In genomic region chr2:32566536-32567063, GRCm38 (mm10) we compare ENCODE assay signal across 10 mouse cellular contexts. TPM values are rescaled to one million over a fixed set of nuclear protein-coding genes. Genes with fewer than 3 reads are reported as not detected.
DNase-seq lines count a peak whose midpoint lies in the region; ATAC-seq and TF ChIP-seq lines count a peak whose summit lies in the region.
"Had no signal": no experiment of that assay in that cellular context is flagged by ENCODE, and none has a peak within 500 bp of the region (broad histone marks: within the 10 kb centered on the region; RNA-seq: fewer than 3 reads in every experiment).

No protein-coding gene starts in this region.

- 48% methylated on average over 4 of the region's 4 CpGs for WGBS in kidney, embryonic 14.5 days
- 41% methylated on average over 4 of the region's 4 CpGs for WGBS in stomach, postnatal 0 days

- H3K9me3 ChIP-seq in kidney, embryonic 14.5 days (ENCODE audit: control insufficient read depth, low read length), result no peaks in the 10 kb centered on the region
- H3K9me3 ChIP-seq in G1E (replicated peaks), result no peaks in the 10 kb centered on the region
- H3K9me3 ChIP-seq in stomach, postnatal 0 days (ENCODE audit: control insufficient read depth, low read length), result no peaks in the 10 kb centered on the region
- H3K9me3 ChIP-seq: embryonic facial prominence, embryonic 13.5 days had no signal

- H3K4me2 ChIP-seq in kidney, embryonic 14.5 days (replicated peaks; ENCODE audit: low read depth, low read length), result no peak overlapping the region
- no peak overlapping the region for H3K4me2 ChIP-seq in stomach, postnatal 0 days (replicated peaks; ENCODE audit: low read depth)
- H3K4me2 ChIP-seq: embryonic facial prominence, embryonic 13.5 days had no signal

- H3K4me1 ChIP-seq in kidney, embryonic 14.5 days (ENCODE audit: control insufficient read depth, insufficient read depth, low read length), result peaks cover 4% of the 10 kb centered on the region; the same call in 1 of the 2 replicates
- H3K4me1 ChIP-seq in G1E (ENCODE audit: insufficient read depth, low read depth, low read length), result peaks cover 24% of the 10 kb centered on the region
- no peaks in the 10 kb centered on the region for H3K4me1 ChIP-seq in stomach, postnatal 0 days (replicated peaks; ENCODE audit: control insufficient read depth, insufficient read depth)

- H3K9ac ChIP-seq in kidney, embryonic 14.5 days (ENCODE audit: low read depth, low read length), result no peak overlapping the region
- H3K9ac ChIP-seq in stomach, postnatal 0 days (ENCODE audit: low read length), result no peak overlapping the region
- H3K9ac ChIP-seq: embryonic facial prominence, embryonic 13.5 days had no signal

- no peak for ATAC-seq in kidney, embryonic 14.5 days (ENCODE audit: low FRiP score, low TSS enrichment)
- no peak for ATAC-seq in G1E (ENCODE audit: extremely low read depth, insufficient number of reproducible peaks, low FRiP score, poor library complexity, severe bottlenecking)
- peak; percentile 10; the same call in 1 of the 2 replicates for ATAC-seq in stomach, postnatal 0 days (ENCODE audit: low FRiP score, low TSS enrichment)

- H3K36me3 ChIP-seq in kidney, embryonic 14.5 days (ENCODE audit: control insufficient read depth, insufficient read depth, low read length), result peaks cover 52% of the 10 kb centered on the region
- H3K36me3 ChIP-seq in G1E (replicated peaks), result peaks cover 73% of the 10 kb centered on the region
- peaks cover 22% of the 10 kb centered on the region for H3K36me3 ChIP-seq in stomach, postnatal 0 days (ENCODE audit: control insufficient read depth, insufficient read depth, low read length)

- no peak overlapping the region for H3K4me3 ChIP-seq in kidney, embryonic 14.5 days (ENCODE audit: low read length)
- H3K4me3 ChIP-seq in G1E (ENCODE audit: low read depth, low read length), result no peak overlapping the region
- no peak overlapping the region for H3K4me3 ChIP-seq in stomach, postnatal 0 days (ENCODE audit: low read depth, low read length)
- H3K4me3 ChIP-seq: embryonic facial prominence, embryonic 13.5 days had no signal

- TF ChIP-seq EP300 in stomach, postnatal 0 days (optimal IDR thresholded peaks at IDR 0.05), result no peak

- no peak overlapping the region for H3K27ac ChIP-seq in kidney, embryonic 14.5 days (ENCODE audit: low read depth, low read length)
- no peak overlapping the region for H3K27ac ChIP-seq in stomach, postnatal 0 days (replicated peaks)
- H3K27ac ChIP-seq: embryonic facial prominence, embryonic 13.5 days had no signal

- no peaks in the 10 kb centered on the region for H3K27me3 ChIP-seq in kidney, embryonic 14.5 days (ENCODE audit: control insufficient read depth, insufficient read depth, low read length)
- no peaks in the 10 kb centered on the region for H3K27me3 ChIP-seq in G1E (ENCODE audit: insufficient read depth, low read length)
- no peaks in the 10 kb centered on the region for H3K27me3 ChIP-seq in stomach, postnatal 0 days (ENCODE audit: control insufficient read depth, insufficient read depth, low read length)
- H3K27me3 ChIP-seq: embryonic facial prominence, embryonic 13.5 days had no signal

- intact Hi-C loops in gastrocnemius, postnatal 14 days (cut with DNase I; ENCODE audit: low total_unique reads), result no loop called here

- peak; percentile 81 for TF ChIP-seq CTCF in G1E (IDR thresholded peaks at IDR 0.05; ENCODE audit: low read depth, low read length)
- peak; percentile 94 for TF ChIP-seq CTCF in stomach, postnatal 0 days (IDR thresholded peaks at IDR 0.05; ENCODE audit: low read depth)

- peak; percentile 75 for DNase-seq in kidney, adult 18-20 months
- DNase-seq in G1E (ENCODE audit: low spot score), result peak; percentile 70
- DNase-seq in cerebellum, adult 8-10 months, result peak; percentile 72
- peak; percentile 57 for DNase-seq in gastrocnemius, postnatal 14 days
- peak; percentile 82 for DNase-seq in kidney, postnatal 10 days
- DNase-seq in lung, postnatal 14 days, result peak; percentile 73
- DNase-seq in stomach, postnatal 0 days (ENCODE audit: low spot score), result peak; percentile 74

RNA-seq across cellular contexts. Expression of gene Dpm2, which starts 4.1 kb away (rescaled TPM):
- 105 and 126 TPM in 2 replicates for polyA plus RNA-seq in kidney, embryonic 14.5 days (2014; fragmentation: Nextera tagmentation; extraction: Ambion mirVana)
- total RNA-seq in G1E (2014; fragmentation: Nextera tagmentation), result 74.6 and 85.4 TPM in 2 replicates
- 59.3 and 64.4 TPM in 2 replicates for total RNA-seq in G1E (2017)
- 8.2 and 9.4 TPM in 2 replicates for polyA plus RNA-seq in G1E (2012)
- 10 to 100 TPM; 17.6 to 17.8 TPM for total RNA-seq in gastrocnemius, postnatal 14 days (2021)
- polyA plus RNA-seq in stomach, postnatal 0 days (2015; fragmentation: Nextera tagmentation; extraction: Ambion mirVana), result 87.5 and 91.8 TPM in 2 replicates

RNA-seq across cellular contexts. Expression of gene Pip5kl1, which starts 8.0 kb away (rescaled TPM):
- 1.8 and 2.3 TPM in 2 replicates for polyA plus RNA-seq in kidney, embryonic 14.5 days (2014; fragmentation: Nextera tagmentation; extraction: Ambion mirVana)
- 1.0 TPM in 1 of 2 replicates, not detected in the other for total RNA-seq in G1E (2014; fragmentation: Nextera tagmentation)
- 0.71 and 1.0 TPM in 2 replicates for total RNA-seq in G1E (2017)
- 0.11 and 0.13 TPM in 2 replicates for polyA plus RNA-seq in G1E (2012)
- not detected for total RNA-seq in gastrocnemius, postnatal 14 days (2021)
- polyA plus RNA-seq in stomach, postnatal 0 days (2015; fragmentation: Nextera tagmentation; extraction: Ambion mirVana), result 0.08 and 0.18 TPM in 2 replicates
- polyA plus RNA-seq: liver, embryonic 16.5 days had no signal

RNA-seq across cellular contexts. Expression of gene 9430097D07Rik, which starts 8.9 kb away (rescaled TPM):
- 0.14 TPM in 1 of 2 replicates, not detected in the other for polyA plus RNA-seq in kidney, embryonic 14.5 days (2014; fragmentation: Nextera tagmentation; extraction: Ambion mirVana)
- total RNA-seq in G1E (2014; fragmentation: Nextera tagmentation) (not detected in 2 replicates), G1E (2017) (0.11 TPM in 1 of 2 replicates, not detected in the other)
- not detected in 2 replicates for polyA plus RNA-seq in G1E (2012)
- not detected for total RNA-seq in gastrocnemius, postnatal 14 days (2021)
- polyA plus RNA-seq in stomach, postnatal 0 days (2015; fragmentation: Nextera tagmentation; extraction: Ambion mirVana), result not detected in 2 replicates
- polyA plus RNA-seq: embryonic facial prominence, embryonic 13.5 days had no signal

RNA-seq across cellular contexts. Expression of gene St6galnac4, which starts 20.3 kb away (rescaled TPM):
- 15.6 and 20.0 TPM in 2 replicates for polyA plus RNA-seq in kidney, embryonic 14.5 days (2014; fragmentation: Nextera tagmentation; extraction: Ambion mirVana)
- total RNA-seq in G1E (2014; fragmentation: Nextera tagmentation), result 15.4 and 25.2 TPM in 2 replicates
- 6.7 and 8.1 TPM in 2 replicates for total RNA-seq in G1E (2017)
- 20.8 and 24.4 TPM in 2 replicates for polyA plus RNA-seq in G1E (2012)
- total RNA-seq in gastrocnemius, postnatal 14 days (2021), result 10 to 100 TPM; 25.6 to 26.3 TPM
- polyA plus RNA-seq in stomach, postnatal 0 days (2015; fragmentation: Nextera tagmentation; extraction: Ambion mirVana), result 7.4 and 7.7 TPM in 2 replicates

RNA-seq across cellular contexts. Expression of gene Fam102a, which starts 31.5 kb away (rescaled TPM):
- 12.2 and 16.9 TPM in 2 replicates for polyA plus RNA-seq in kidney, embryonic 14.5 days (2014; fragmentation: Nextera tagmentation; extraction: Ambion mirVana)
- 33.6 and 35.0 TPM in 2 replicates for total RNA-seq in G1E (2014; fragmentation: Nextera tagmentation)
- total RNA-seq in G1E (2017), result 28.7 and 30.1 TPM in 2 replicates
- polyA plus RNA-seq in G1E (2012), result 28.9 and 32.7 TPM in 2 replicates
- total RNA-seq in gastrocnemius, postnatal 14 days (2021), result 1 to 10 TPM; 3.5 to 4.2 TPM
- polyA plus RNA-seq in stomach, postnatal 0 days (2015; fragmentation: Nextera tagmentation; extraction: Ambion mirVana), result 16.6 and 20.2 TPM in 2 replicates
